Mouse (Mus musculus) mesoderm, embryonic 11.5 days (tissue): ENCODE results near the gene Fancg.
"Not testable (repeated sequence)": the region's sequence is repeated elsewhere in the genome, so short reads cannot be mapped to it uniquely, and the experiment has no call there.

Experiments used
- DNase-seq: peaks from one replicate; pipeline ENCODE4 v3.0.0-alpha.2; 2012; ENCODE audit warnings: low read depth, low spot score

Gene Fancg

DNA sequence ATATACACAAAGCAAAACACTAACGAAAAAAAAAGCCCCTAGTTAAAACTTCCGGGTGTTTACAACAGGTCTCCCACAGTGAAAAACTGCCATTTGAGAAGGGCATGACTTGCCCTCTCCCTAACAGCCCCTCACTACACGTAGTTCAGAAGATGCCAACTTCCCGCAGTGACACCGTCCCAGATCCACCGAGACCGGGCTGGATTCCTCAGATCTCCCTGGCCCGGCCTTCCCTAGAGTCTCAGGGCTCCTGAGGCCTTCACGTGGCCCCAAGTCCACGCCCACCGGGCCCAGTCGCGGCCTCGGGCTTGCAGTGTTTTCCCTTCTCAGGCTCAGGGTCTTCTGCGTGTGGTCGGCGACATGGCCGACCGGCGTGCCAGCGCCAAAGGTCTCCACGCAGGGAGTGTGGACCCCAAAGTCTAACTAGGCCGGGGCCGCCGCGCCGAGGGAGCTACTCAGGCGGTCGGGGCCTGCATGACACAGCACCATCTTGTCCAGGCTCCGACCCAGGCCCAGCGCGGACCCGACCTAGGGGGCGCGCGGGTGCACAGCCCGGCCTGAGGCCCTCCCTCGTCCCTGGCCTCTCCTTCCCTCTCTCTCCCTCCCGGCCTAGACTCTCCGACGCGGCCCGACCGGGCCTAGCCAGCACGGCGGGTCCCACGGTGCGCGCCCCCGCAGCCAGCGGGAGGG lies 10.7 kb downstream of the Fancg start:
- peak; percentile 78 for DNase-seq

DNA sequence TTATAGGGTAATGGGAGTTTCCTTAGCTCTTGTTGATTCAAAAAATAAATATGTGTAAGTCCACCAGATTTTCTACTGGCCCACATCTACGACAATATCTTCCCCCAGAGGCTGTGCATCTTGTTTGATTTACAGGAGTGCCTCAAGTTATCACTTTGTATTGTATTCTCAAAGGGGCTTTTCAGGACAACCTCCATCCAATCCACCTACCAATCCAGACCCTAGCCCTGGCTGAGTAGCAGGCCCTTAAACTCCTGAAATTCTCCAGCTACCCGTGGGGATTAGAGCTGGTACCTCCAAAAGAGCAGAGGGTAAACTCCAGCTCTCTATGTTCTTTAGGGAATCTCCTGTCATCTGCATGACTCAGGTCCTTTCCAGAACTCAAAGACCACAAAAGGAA lies 12.3 kb downstream of the Fancg start:
- DNase-seq: no peak

GRCm38 (mm10) chr4:42988296-42988695 lies 22.0 kb downstream of the Fancg start:
- DNase-seq: no peak

DNA sequence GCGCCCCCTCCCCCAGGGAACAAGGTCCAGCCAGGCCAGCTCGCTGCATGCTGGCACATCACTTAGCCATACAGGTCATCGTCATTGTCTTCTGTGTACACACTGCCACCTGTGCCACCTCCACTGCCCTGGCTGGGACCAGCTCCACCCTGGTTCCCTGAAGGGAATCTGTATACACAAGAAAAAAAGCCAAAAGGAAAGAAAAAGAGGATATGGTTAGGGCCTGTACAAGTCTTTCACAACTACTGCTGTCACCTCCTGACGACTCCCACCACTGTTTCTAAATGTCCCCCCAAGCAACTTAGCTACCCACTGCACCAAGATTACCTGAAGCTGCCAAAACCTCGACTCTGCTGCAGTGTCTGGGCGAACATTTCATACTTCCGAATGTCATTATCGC lies 29.8 kb downstream of the Fancg start:
- not testable (repeated sequence) for DNase-seq

- no peak for DNase-seq
These were observed 32.2 kb downstream of the Fancg start for GRCm38 (mm10) chr4:42978062-42978461.

- DNase-seq: no peak
These were observed 36.4 kb downstream of the Fancg start for GRCm38 (mm10) chr4:42973868-42974267.

GRCm38 (mm10) chr4:42972952-42973351 lies 37.4 kb downstream of the Fancg start:
- DNase-seq: no peak

- no peak for DNase-seq
These were observed 41.0 kb downstream of the Fancg start, which contains the start of gene 1700022I11Rik for GRCm38 (mm10) chr4:42969304-42969703. Gene 1700022I11Rik (plus strand): TSS chr4:42969604.

GRCm38 (mm10) chr4:42965039-42965719 lies 45.1 kb downstream of the Fancg start:
- peak; percentile 80 for DNase-seq

DNA sequence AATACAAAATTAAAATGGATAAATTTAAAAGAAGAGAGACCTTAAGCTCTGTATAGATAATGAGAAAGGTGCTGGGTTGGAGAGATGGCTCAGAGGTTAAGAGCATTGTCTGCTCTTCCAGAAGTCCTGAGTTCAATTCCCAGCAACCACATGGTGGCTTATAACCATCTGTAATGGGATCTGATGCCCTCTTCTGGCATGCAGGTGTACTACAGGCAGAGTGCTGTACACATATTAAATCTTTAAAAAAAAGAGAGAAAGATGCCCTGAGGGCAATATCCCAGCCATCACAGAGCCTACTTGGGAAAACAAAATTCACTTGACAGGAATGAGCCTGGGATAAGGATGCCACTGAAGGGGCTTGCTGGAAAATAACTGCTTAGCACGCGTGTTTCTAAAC lies 46.8 kb downstream of the Fancg start:
- no peak for DNase-seq

GRCm38 (mm10) chr4:42961592-42961991 lies 48.7 kb downstream of the Fancg start:
- peak; percentile 67 for DNase-seq

DNA sequence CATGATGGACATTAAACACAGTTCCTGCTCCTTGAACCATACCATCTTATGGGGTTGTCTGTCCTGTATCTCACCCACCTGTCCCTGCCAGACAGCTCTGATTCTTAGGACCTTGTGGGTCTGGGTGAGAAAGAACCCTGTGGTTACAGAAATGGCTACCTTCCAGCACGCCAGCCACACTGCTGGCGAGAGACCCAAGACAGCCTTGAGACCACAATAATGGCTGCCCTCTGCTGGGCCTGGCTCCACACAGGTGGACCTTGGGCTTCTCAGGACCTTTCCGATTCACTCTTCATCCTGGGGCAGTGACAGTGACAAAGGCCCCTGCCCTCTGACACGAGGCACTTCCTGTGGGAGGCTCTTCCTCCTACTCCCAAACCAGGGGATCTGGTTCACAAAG lies 50.9 kb downstream of the Fancg start:
- no peak for DNase-seq

DNA sequence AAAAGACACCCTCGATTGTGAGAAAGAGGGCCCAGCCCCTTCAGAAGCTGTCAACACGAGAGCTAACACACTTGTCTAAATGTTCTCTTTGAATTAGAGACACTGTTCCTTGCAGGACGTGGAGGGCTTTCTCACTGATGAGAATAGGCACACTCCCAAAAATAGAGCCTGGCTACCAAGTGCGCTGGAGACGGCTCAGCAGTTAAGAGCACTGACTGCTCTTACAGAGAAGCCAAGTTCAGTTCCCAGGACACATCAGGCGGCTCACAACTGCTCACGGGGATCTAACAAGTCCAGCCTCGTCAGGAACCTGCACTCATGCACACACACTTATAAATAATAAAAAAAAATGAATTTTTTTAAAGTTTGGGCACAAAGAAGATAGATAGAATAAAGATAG lies 51.4 kb downstream of the Fancg start:
- no peak for DNase-seq

DNA sequence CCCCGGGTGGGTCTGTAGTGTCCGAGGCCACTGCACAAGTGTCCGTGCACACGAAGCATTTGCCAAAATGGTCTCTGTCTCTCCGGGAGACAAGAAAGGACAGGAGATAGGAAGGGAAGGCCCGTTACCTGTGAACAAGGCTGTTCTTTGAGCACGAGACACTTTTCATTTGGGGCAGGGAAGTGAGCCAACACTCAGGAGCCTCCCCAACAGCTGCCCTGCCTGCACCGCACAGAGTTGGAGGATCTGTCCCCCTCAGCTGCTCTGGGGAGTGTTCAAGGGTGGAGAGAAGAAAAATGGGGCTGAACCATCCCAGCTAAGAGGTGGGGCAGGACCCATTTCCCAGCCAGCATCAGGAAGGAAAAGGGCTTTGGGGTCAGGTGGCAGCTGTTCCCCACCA lies 52.3 kb downstream of the Fancg start:
- no peak for DNase-seq

- no peak for DNase-seq
These were observed 53.0 kb downstream of the Fancg start for GRCm38 (mm10) chr4:42957306-42957705.

DNA sequence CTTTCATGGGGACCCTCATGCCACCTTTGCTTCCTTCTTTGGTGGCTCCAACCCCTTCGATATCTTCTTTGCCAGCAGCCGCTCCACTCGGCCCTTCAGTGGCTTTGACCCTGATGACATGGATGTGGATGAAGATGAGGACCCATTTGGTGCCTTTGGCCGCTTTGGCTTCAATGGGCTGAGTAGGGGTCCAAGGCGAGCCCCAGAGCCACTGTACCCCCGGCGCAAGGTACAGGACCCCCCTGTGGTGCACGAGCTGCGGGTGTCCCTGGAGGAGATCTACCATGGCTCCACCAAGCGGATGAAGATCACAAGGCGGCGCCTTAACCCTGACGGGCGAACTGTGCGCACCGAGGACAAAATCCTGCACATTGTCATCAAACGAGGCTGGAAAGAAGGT lies 53.7 kb downstream of the Fancg start:
- no peak for DNase-seq

GRCm38 (mm10) chr4:42955200-42955599 lies 55.1 kb downstream of the Fancg start:
- no peak for DNase-seq

GRCm38 (mm10) chr4:42954297-42954696 lies 56.0 kb downstream of the Fancg start:
- DNase-seq: peak; percentile 80

- no peak for DNase-seq
These were observed 56.7 kb downstream of the Fancg start for GRCm38 (mm10) chr4:42953435-42954094.

DNA sequence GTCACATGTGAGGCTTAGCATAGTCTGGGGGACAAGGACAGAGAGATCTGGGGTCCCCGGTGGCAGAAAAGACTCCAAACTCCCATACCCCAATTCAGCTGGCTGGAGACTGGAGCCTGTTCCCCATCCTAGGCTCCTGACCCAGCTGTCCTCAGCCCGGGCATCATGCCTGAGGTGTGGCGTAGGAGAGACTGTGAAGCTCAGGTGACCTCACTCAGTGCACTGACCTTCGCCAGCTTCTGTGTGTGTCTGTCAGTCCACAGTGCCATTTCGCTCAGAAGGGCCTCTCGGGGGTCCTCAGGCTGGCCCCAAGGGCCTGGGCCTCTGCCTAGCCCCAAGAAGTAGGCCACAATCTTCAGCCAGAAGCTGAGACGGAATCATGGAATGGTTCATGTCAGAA lies 57.7 kb downstream of the Fancg start:
- DNase-seq: no peak
